Mouse (Mus musculus) forebrain, embryonic 10.5 days (tissue): ENCODE results near the gene Orai3. TPM values are rescaled to one million over a fixed set of nuclear protein-coding genes. Genes with fewer than 3 reads are reported as not detected.

Experiments
- DNase-seq: peaks from one replicate; pipeline ENCODE4 v3.0.0-alpha.2; 2017; ENCODE audit warnings: low spot score; ENCODE audit errors: extremely low spot score
- H3K27ac ChIP-seq: fragments of 300-500 bp; sonication (generic); 2 replicates; pipeline ENCODE4 v1.5.1; 2016; ENCODE audit warnings: mild to moderate bottlenecking
- H3K27me3 ChIP-seq: fragments of 300-500 bp; sonication (generic); 2 replicates; pipeline ENCODE4 v1.6.1; 2016; ENCODE audit warnings: mild to moderate bottlenecking; ENCODE audit not compliant: poor library complexity, severe bottlenecking
- H3K36me3 ChIP-seq: fragments of 300-500 bp; sonication (generic); replicated peaks from 2 replicates; pipeline ENCODE4 v1.6.1; 2016; ENCODE audit warnings: mild to moderate bottlenecking, moderate library complexity
- H3K4me1 ChIP-seq: fragments of 300-500 bp; sonication (generic); 2 replicates; pipeline ENCODE4 v1.6.1; 2016
- H3K4me3 ChIP-seq: fragments of 300-500 bp; sonication (generic); 2 replicates; pipeline ENCODE4 v1.5.1; 2016; ENCODE audit warnings: mild to moderate bottlenecking, moderate library complexity
- H3K9me3 ChIP-seq: fragments of 300-500 bp; sonication (generic); 2 replicates; pipeline ENCODE4 v1.6.1; 2016; ENCODE audit warnings: mild to moderate bottlenecking, moderate library complexity
- WGBS: fragments of 180-500 bp; shearing (Covaris S2); methylation state at CpG from one replicate; pipeline ENCODE4 v1.1.7; 2016; 5-methylcytosine and 5-hydroxymethylcytosine counted together
- polyA plus RNA-seq: library from polyadenylated mRNA; unstranded; fragments of >200 nt; fragmentation: Nextera tagmentation; extraction: Ambion mirVana; gene quantifications from 2 replicates; pipeline ENCODE4 v1.2.1, GENCODE M21; 2016

The Orai3 gene
- polyA plus RNA-seq, 1 experiment from 2014 or later, result 8.4 TPM

GRCm38 (mm10) chr7:127812292-127812691 lies 42.7 kb downstream of the Orai3 start:
- Histone ChIP-seq H3K36me3 (peaks cover 56% of the 10 kb centered on the region), H3K27ac (no peak overlapping the region), H3K9me3 (no peaks in the 10 kb centered on the region), H3K4me1 (0 out of 2 replicates have a peak, but pooled peaks cover 7% of the 10 kb centered on the region), H3K4me3 (no peak overlapping the region), H3K27me3 (no peaks in the 10 kb centered on the region)
- WGBS, result 93% methylated on average over 3 of the region's 3 CpGs
- no peak for DNase-seq

GRCm38 (mm10) chr7:127813821-127814220 lies 44.2 kb downstream of the Orai3 start:
- WGBS, result 95% methylated on average over 4 of the region's 4 CpGs
- Histone ChIP-seq H3K4me3 (no peak overlapping the region), H3K27me3 (no peaks in the 10 kb centered on the region), H3K9me3 (no peaks in the 10 kb centered on the region), H3K27ac (no peak overlapping the region), H3K36me3 (peaks cover 59% of the 10 kb centered on the region), H3K4me1 (0 out of 2 replicates have a peak, but pooled peaks cover 7% of the 10 kb centered on the region)
- DNase-seq, result no peak

GRCm38 (mm10) chr7:127814241-127814921 lies 44.8 kb downstream of the Orai3 start:
- no peak for DNase-seq
- WGBS, result 92% methylated on average over 19 of the region's 19 CpGs
- Histone ChIP-seq H3K4me3 (no peak overlapping the region), H3K27me3 (no peaks in the 10 kb centered on the region), H3K36me3 (peaks cover 59% of the 10 kb centered on the region), H3K9me3 (no peaks in the 10 kb centered on the region), H3K27ac (no peak overlapping the region), H3K4me1 (0 out of 2 replicates have a peak, but pooled peaks cover 7% of the 10 kb centered on the region)

- Histone ChIP-seq H3K36me3 (peaks cover 52% of the 10 kb centered on the region), H3K4me3 (no peak overlapping the region), H3K27me3 (no peaks in the 10 kb centered on the region), H3K4me1 (0 out of 2 replicates have a peak, but pooled peaks cover 7% of the 10 kb centered on the region), H3K27ac (no peak overlapping the region), H3K9me3 (no peaks in the 10 kb centered on the region)
- DNase-seq, result no peak
- 96% methylated on average over 15 of the region's 15 CpGs for WGBS
Observed at GRCm38 (mm10) chr7:127815116-127815665, 45.6 kb downstream of the Orai3 start.

- WGBS, result 77% methylated on average over 15 of the region's 15 CpGs
- no peak for DNase-seq
- 0 out of 2 replicates have a peak overlapping the region, but pooled peaks have one; percentile 44 for H3K27ac ChIP-seq
Observed at GRCm38 (mm10) chr7:127815954-127816821, 46.6 kb downstream of the Orai3 start.

GRCm38 (mm10) chr7:127817053-127817452 lies 47.4 kb downstream of the Orai3 start:
- WGBS, result 88% methylated on average over 7 of the region's 7 CpGs
- H3K27ac ChIP-seq, result no peak overlapping the region
- H3K27me3 ChIP-seq, result no peaks in the 10 kb centered on the region
- peaks cover 22% of the 10 kb centered on the region for H3K4me1 ChIP-seq
- no peak overlapping the region for H3K4me3 ChIP-seq
- DNase-seq, result no peak
- H3K36me3 ChIP-seq, result peaks cover 35% of the 10 kb centered on the region
- H3K9me3 ChIP-seq, result no peaks in the 10 kb centered on the region

More at GRCm38 (mm10) chr7:127815954-127816821, 46.6 kb downstream of the Orai3 start:
- Histone ChIP-seq H3K4me1 (peaks cover 14% of the 10 kb centered on the region), H3K9me3 (no peaks in the 10 kb centered on the region), H3K27me3 (no peaks in the 10 kb centered on the region), H3K36me3 (peaks cover 42% of the 10 kb centered on the region), H3K4me3 (no peak overlapping the region)

- Histone ChIP-seq H3K27ac (no peak overlapping the region), H3K9me3 (no peaks in the 10 kb centered on the region), H3K36me3 (peaks cover 30% of the 10 kb centered on the region), H3K4me1 (peaks cover 26% of the 10 kb centered on the region), H3K4me3 (no peak overlapping the region), H3K27me3 (no peaks in the 10 kb centered on the region)
- WGBS, result 92% methylated on average over 5 of the region's 5 CpGs
- no peak for DNase-seq
Observed at GRCm38 (mm10) chr7:127817776-127818175, 48.2 kb downstream of the Orai3 start.

- Histone ChIP-seq H3K4me3 (no peak overlapping the region), H3K4me1 (peaks cover 49% of the 10 kb centered on the region), H3K27ac (0 out of 2 replicates have a peak overlapping the region, but pooled peaks have one; percentile 4), H3K27me3 (no peaks in the 10 kb centered on the region), H3K36me3 (peaks cover 6% of the 10 kb centered on the region; the same call in 1 of the 2 replicates), H3K9me3 (no peaks in the 10 kb centered on the region)
- WGBS, result 76% methylated on average over 13 of the region's 13 CpGs
- DNase-seq, result no peak
Observed at GRCm38 (mm10) chr7:127820836-127821509, 51.4 kb downstream of the Orai3 start.

GRCm38 (mm10) chr7:127822494-127822893 lies 52.9 kb downstream of the Orai3 start:
- H3K36me3 ChIP-seq, result peaks cover 5% of the 10 kb centered on the region; the same call in 1 of the 2 replicates
- H3K9me3 ChIP-seq, result no peaks in the 10 kb centered on the region
- DNase-seq, result no peak
- H3K27me3 ChIP-seq, result no peaks in the 10 kb centered on the region
- H3K4me1 ChIP-seq, result peaks cover 44% of the 10 kb centered on the region
- H3K27ac ChIP-seq, result no peak overlapping the region
- WGBS, result 92% methylated on average over 3 of the region's 3 CpGs
- no peak overlapping the region for H3K4me3 ChIP-seq

GRCm38 (mm10) chr7:127823236-127824171 lies 53.9 kb downstream of the Orai3 start:
- no peaks in the 10 kb centered on the region for H3K27me3 ChIP-seq
- DNase-seq, result no peak
- 68% methylated on average over 11 of the region's 11 CpGs for WGBS
- peaks cover 44% of the 10 kb centered on the region for H3K4me1 ChIP-seq
- H3K4me3 ChIP-seq, result peak overlapping the region; percentile 87
- no peaks in the 10 kb centered on the region for H3K9me3 ChIP-seq
- no peaks in the 10 kb centered on the region for H3K36me3 ChIP-seq
- H3K27ac ChIP-seq, result peak overlapping the region; percentile 93

GRCm38 (mm10) chr7:127824176-127824871 lies 54.7 kb downstream of the Orai3 start, which contains the start of the genes Stx4a and Stx1b:
Gene Stx4a (plus strand): TSS chr7:127824294.
Gene Stx1b (minus strand): TSS chr7:127824549.
- H3K36me3 ChIP-seq, result no peaks in the 10 kb centered on the region
- WGBS, result 4% methylated on average over 34 of the region's 38 CpGs
- no peaks in the 10 kb centered on the region for H3K9me3 ChIP-seq
- H3K27me3 ChIP-seq, result no peaks in the 10 kb centered on the region
- peak; percentile 66 for DNase-seq
- H3K4me3 ChIP-seq, result peak within 1 kb of the TSS; percentile 87
- peaks cover 44% of the 10 kb centered on the region for H3K4me1 ChIP-seq
- H3K27ac ChIP-seq, result peak within 1 kb of the TSS; percentile 93
